Mouse (Mus musculus) kidney, postnatal 0 days (tissue): ENCODE measurements around the gene AW209491. TPM values are rescaled to one million over a fixed set of nuclear protein-coding genes. Genes with fewer than 3 reads are reported as not detected.

Source experiments
- ATAC-seq: fragments of 200-750 bp; cut with Nextera tagmentation; replicated peaks from 2 replicates; pipeline ENCODE4 v1.8.0; 2017; ENCODE audit warnings: low read depth, moderate number of reproducible peaks, moderate TSS enrichment, moderate library complexity; ENCODE audit not compliant: low FRiP score
- DNase-seq: peaks from one replicate; pipeline ENCODE4 v3.0.0-alpha.2; 2016; ENCODE audit warnings: low spot score
- H3K27ac ChIP-seq: fragments of 300-500 bp; sonication (generic); 2 replicates; pipeline ENCODE4 v1.5.1; 2014; ENCODE audit warnings: mild to moderate bottlenecking
- H3K27me3 ChIP-seq: fragments of 300-500 bp; sonication (generic); 2 replicates; pipeline ENCODE4 v1.6.1; 2014; ENCODE audit warnings: low read length, mixed read lengths; ENCODE audit not compliant: insufficient read depth
- H3K36me3 ChIP-seq: fragments of 300-500 bp; sonication (generic); 2 replicates; pipeline ENCODE4 v1.6.1; 2014; ENCODE audit warnings: low read length, mixed read lengths; ENCODE audit not compliant: insufficient read depth
- H3K4me1 ChIP-seq: fragments of 300-500 bp; sonication (generic); replicated peaks from 2 replicates; pipeline ENCODE4 v1.6.1; 2014; ENCODE audit warnings: antibody characterized with exemption, low read length, mixed read lengths; ENCODE audit not compliant: insufficient read depth
- H3K4me2 ChIP-seq: fragments of 300-500 bp; sonication (generic); 2 replicates; pipeline ENCODE4 v1.6.1; 2014; ENCODE audit warnings: mild to moderate bottlenecking, low read length, moderate library complexity, mixed read lengths
- H3K4me3 ChIP-seq: fragments of 300-500 bp; sonication (generic); replicated peaks from 2 replicates; pipeline ENCODE4 v1.5.1; 2014; ENCODE audit warnings: low read depth, low read length
- H3K9ac ChIP-seq: fragments of 300-500 bp; sonication (generic); 2 replicates; pipeline ENCODE4 v1.6.1; 2014; ENCODE audit warnings: low read depth, low read length
- H3K9me3 ChIP-seq: fragments of 300-500 bp; sonication (generic); replicated peaks from 2 replicates; pipeline ENCODE4 v1.6.1; 2016; ENCODE audit warnings: low read length, inconsistent platforms, mixed read lengths
- CTCF ChIP-seq: IDR thresholded peaks from 2 replicates; pipeline ENCODE4 v1.5.1; 2016; ENCODE audit warnings: antibody characterized with exemption, low read depth, mild to moderate bottlenecking, moderate library complexity
- WGBS: fragments of 180-500 bp; shearing (Covaris S2); extraction: QIAGEN DNeasy Blood & Tissue Kit; methylation state at CpG from one replicate; pipeline ENCODE4 v1.1.7; 2014; 5-methylcytosine and 5-hydroxymethylcytosine counted together
- polyA plus RNA-seq: library from polyadenylated mRNA; unstranded; fragments of >200 nt; fragmentation: Nextera tagmentation; extraction: Ambion mirVana; gene quantifications from 2 replicates; pipeline ENCODE4 v1.2.1, GENCODE M21; 2015

AW209491 gene
- 20.9 and 23.6 TPM in 2 replicates for polyA plus RNA-seq

- under 1% methylated on average over 29 of the region's 29 CpGs for WGBS
- TF ChIP-seq CTCF: peak; percentile 32; the same call in 1 of the 2 replicates
- no peaks in the 10 kb centered on the region for H3K27me3 ChIP-seq
- ATAC-seq: peak; percentile 94
- H3K4me1 ChIP-seq: no peaks in the 10 kb centered on the region; the same call in 1 of the 2 replicates
- peak within 1 kb of the TSS; percentile 85 for H3K27ac ChIP-seq
- peak within 1 kb of the TSS; percentile 65 for H3K4me2 ChIP-seq
- no peaks in the 10 kb centered on the region for H3K9me3 ChIP-seq
- DNase-seq: peak; percentile 93
- peak within 1 kb of the TSS; percentile 62 for H3K4me3 ChIP-seq
- H3K9ac ChIP-seq: peak within 1 kb of the TSS; percentile 64
- H3K36me3 ChIP-seq: peaks cover 4% of the 10 kb centered on the region; the same call in 1 of the 2 replicates
Observed at GRCm38 (mm10) chr13:14629726-14630641, at the start of gene AW209491. Gene AW209491 (plus strand): TSS chr13:14630154.

- no peak overlapping the region for H3K9ac ChIP-seq
- no peak for TF ChIP-seq CTCF
- ATAC-seq (no peak), DNase-seq (no peak)
- H3K27ac ChIP-seq: no peak overlapping the region
- H3K9me3 ChIP-seq: no peaks in the 10 kb centered on the region
- no peak overlapping the region for H3K4me2 ChIP-seq
- no peaks in the 10 kb centered on the region for H3K36me3 ChIP-seq
- H3K4me1 ChIP-seq: no peaks in the 10 kb centered on the region
- no peak overlapping the region for H3K4me3 ChIP-seq
- WGBS: 67% methylated on average over 3 of the region's 3 CpGs
- no peaks in the 10 kb centered on the region for H3K27me3 ChIP-seq
Observed at GRCm38 (mm10) chr13:14580392-14580791, 49.6 kb upstream of the AW209491 start.

DNA sequence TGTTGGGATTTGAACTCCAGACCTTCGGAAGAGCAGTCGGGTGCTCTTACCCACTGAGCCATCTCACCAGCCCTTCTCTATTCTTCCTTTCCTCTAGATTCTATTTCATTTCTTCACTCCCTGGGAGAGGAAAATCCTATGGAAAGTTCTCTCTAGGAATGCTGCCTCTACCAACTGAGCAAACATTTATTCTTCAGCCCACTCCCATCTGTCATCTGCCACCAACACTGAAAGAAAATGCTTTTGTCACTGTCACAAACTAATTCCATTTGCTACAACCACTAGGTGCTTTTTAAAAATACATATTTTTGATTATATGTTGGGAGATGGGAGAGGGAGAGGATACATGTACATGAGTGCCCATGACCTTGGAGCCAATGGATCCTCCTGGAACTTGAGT is 27.2 kb upstream of the AW209491 start:
- H3K36me3 ChIP-seq: no peaks in the 10 kb centered on the region
- H3K27me3 ChIP-seq: no peaks in the 10 kb centered on the region
- no peaks in the 10 kb centered on the region for H3K9me3 ChIP-seq
- ATAC-seq (no peak), DNase-seq (no peak)
- H3K27ac ChIP-seq: no peak overlapping the region
- no peak overlapping the region for H3K4me3 ChIP-seq
- H3K9ac ChIP-seq: no peak overlapping the region
- no peak overlapping the region for H3K4me2 ChIP-seq
- no peak for TF ChIP-seq CTCF
- WGBS: 87% methylated on average over 2 of the region's 2 CpGs
- H3K4me1 ChIP-seq: no peaks in the 10 kb centered on the region

DNA sequence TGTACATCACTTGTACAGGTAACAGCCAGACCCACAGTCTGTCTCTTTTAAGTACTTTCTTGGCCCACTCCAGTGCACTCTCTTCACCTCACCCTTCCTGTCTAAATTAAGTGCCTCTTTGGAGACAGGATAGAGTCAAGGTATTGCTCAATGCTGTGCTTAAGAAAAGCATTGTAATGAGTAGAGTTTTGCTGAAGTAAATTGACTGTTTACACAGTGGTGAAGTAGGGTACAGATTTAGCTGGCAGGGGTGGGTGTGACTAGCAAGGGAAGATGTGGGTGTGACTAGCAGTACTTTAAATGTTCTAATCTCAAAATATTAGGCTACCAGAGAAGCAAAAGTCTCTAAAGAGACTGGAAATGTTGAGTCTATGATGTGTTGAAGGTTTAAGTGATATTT is 22.3 kb upstream of the AW209491 start:
- DNase-seq: no peak
- Histone ChIP-seq H3K4me1 (no peaks in the 10 kb centered on the region; the same call in 1 of the 2 replicates), H3K9me3 (no peaks in the 10 kb centered on the region), H3K36me3 (peaks cover 5% of the 10 kb centered on the region; the same call in 1 of the 2 replicates), H3K9ac (no peak overlapping the region), H3K27me3 (no peaks in the 10 kb centered on the region), H3K4me2 (no peak overlapping the region), H3K4me3 (no peak overlapping the region), H3K27ac (no peak overlapping the region)
- ATAC-seq: no peak
- no peak for TF ChIP-seq CTCF

- peak overlapping the region; percentile 54 for H3K4me2 ChIP-seq
- H3K9me3 ChIP-seq: no peaks in the 10 kb centered on the region
- DNase-seq (no peak), ATAC-seq (peak; percentile 69)
- H3K9ac ChIP-seq: peak overlapping the region; percentile 59
- TF ChIP-seq CTCF: no peak
- peak overlapping the region; percentile 91 for H3K4me3 ChIP-seq
- no peaks in the 10 kb centered on the region for H3K27me3 ChIP-seq
- 7% methylated on average over 10 of the region's 10 CpGs for WGBS
- peaks cover 11% of the 10 kb centered on the region; the same call in 1 of the 2 replicates for H3K36me3 ChIP-seq
- H3K27ac ChIP-seq: peak overlapping the region; percentile 58; the same call in 1 of the 2 replicates
- no peaks in the 10 kb centered on the region; the same call in 1 of the 2 replicates for H3K4me1 ChIP-seq
Observed at GRCm38 (mm10) chr13:14612463-14612862, 17.5 kb upstream of the AW209491 start.

GRCm38 (mm10) chr13:14612926-14613529 is 16.9 kb upstream of the AW209491 start, which contains the start of the genes Mrpl32 and Psma2:
Gene Mrpl32 (minus strand): TSS chr13:14613165.
Gene Psma2 (plus strand): TSS chr13:14613240.
- Histone ChIP-seq H3K27ac (peak within 1 kb of the TSS; percentile 66), H3K36me3 (peaks cover 11% of the 10 kb centered on the region; the same call in 1 of the 2 replicates), H3K27me3 (no peaks in the 10 kb centered on the region), H3K9ac (peak within 1 kb of the TSS; percentile 79), H3K9me3 (no peaks in the 10 kb centered on the region), H3K4me1 (no peaks in the 10 kb centered on the region; the same call in 1 of the 2 replicates), H3K4me3 (peak within 1 kb of the TSS; percentile 91), H3K4me2 (peak within 1 kb of the TSS; percentile 63)
- DNase-seq: peak; percentile 100
- WGBS: under 1% methylated on average over 42 of the region's 42 CpGs
- no peak for TF ChIP-seq CTCF
- peak; percentile 99 for ATAC-seq
